Mouse (Mus musculus) stomach, postnatal 0 days (tissue): ENCODE measurements around the gene B4galt1. TPM values are rescaled to one million over a fixed set of nuclear protein-coding genes. Genes with fewer than 3 reads are reported as not detected.

ENCODE experiments used
- ATAC-seq: fragments of 200-750 bp; cut with Nextera tagmentation; 2 replicates; pipeline ENCODE4 v1.8.0; 2017; ENCODE audit not compliant: low FRiP score, low TSS enrichment
- DNase-seq: peaks from one replicate; pipeline ENCODE4 v3.0.0-alpha.2; 2016; ENCODE audit warnings: low spot score
- H3K27ac ChIP-seq: fragments of 300-500 bp; sonication (generic); replicated peaks from 2 replicates; pipeline ENCODE4 v1.5.1; 2014; ENCODE audit warnings: mild to moderate bottlenecking, control low read depth
- H3K27me3 ChIP-seq: fragments of 300-500 bp; sonication (generic); 2 replicates; pipeline ENCODE4 v1.6.1; 2014; ENCODE audit warnings: low read length; ENCODE audit not compliant: control insufficient read depth, insufficient read depth
- H3K36me3 ChIP-seq: fragments of 300-500 bp; sonication (generic); 2 replicates; pipeline ENCODE4 v1.6.1; 2014; ENCODE audit warnings: low read length, mixed read lengths; ENCODE audit not compliant: control insufficient read depth, insufficient read depth
- H3K4me1 ChIP-seq: fragments of 300-500 bp; sonication (generic); replicated peaks from 2 replicates; pipeline ENCODE4 v1.6.1; 2014; ENCODE audit warnings: antibody characterized with exemption; ENCODE audit not compliant: control insufficient read depth, insufficient read depth
- H3K4me2 ChIP-seq: fragments of 300-500 bp; sonication (generic); replicated peaks from 2 replicates; pipeline ENCODE4 v1.6.1; 2014; ENCODE audit warnings: low read depth, mild to moderate bottlenecking, control low read depth, moderate library complexity
- H3K4me3 ChIP-seq: fragments of 300-500 bp; sonication (generic); 2 replicates; pipeline ENCODE4 v1.5.1; 2014; ENCODE audit warnings: low read depth, low read length, control low read depth
- H3K9ac ChIP-seq: fragments of 300-500 bp; sonication (generic); 2 replicates; pipeline ENCODE4 v1.6.1; 2014; ENCODE audit warnings: mild to moderate bottlenecking, low read length, control low read depth, mixed read lengths
- H3K9me3 ChIP-seq: fragments of 300-500 bp; sonication (generic); 2 replicates; pipeline ENCODE4 v1.6.1; 2016; ENCODE audit warnings: low read length; ENCODE audit not compliant: control insufficient read depth
- CTCF ChIP-seq: IDR thresholded peaks from 2 replicates; pipeline ENCODE4 v1.5.1; 2016; ENCODE audit warnings: antibody characterized with exemption, low read depth, mild to moderate bottlenecking, moderate library complexity
- EP300 ChIP-seq: optimal IDR thresholded peaks from 2 replicates; pipeline ENCODE3; 2016; ENCODE audit warnings: antibody characterized with exemption
- WGBS: fragments of 180-500 bp; shearing (Covaris S2); extraction: QIAGEN DNeasy Blood & Tissue Kit; methylation state at CpG from one replicate; pipeline ENCODE4 v1.1.7; 2014; 5-methylcytosine and 5-hydroxymethylcytosine counted together
- polyA plus RNA-seq: library from polyadenylated mRNA; unstranded; fragments of >200 nt; fragmentation: Nextera tagmentation; extraction: Ambion mirVana; gene quantifications from 2 replicates; pipeline ENCODE4 v1.2.1, GENCODE M21; 2015

The B4galt1 gene
- polyA plus RNA-seq, 1 experiment from 2014 or later: 34.3 TPM

DNA sequence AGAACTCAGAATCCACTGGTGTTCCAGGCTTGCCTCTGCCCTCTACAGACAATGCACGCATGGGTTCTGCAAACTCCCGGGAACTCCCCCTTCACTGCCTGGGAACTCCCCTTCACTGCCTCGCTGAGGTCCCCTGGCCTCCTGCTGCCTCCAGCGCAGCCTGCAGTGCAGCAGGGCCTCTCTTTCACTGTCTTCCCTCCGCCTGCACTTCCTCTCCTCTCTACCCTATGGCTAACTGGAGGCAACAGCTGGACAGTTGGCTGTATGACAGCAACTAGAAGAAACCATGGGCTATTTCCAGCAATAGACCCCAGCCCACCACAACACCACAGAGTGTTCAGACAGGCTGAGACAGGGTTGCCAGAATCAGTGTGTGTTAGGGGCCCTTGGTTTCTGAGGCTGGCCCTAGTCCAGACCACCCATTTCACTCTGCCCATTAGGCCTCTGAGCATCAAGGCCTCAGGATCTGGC, 9.5 kb downstream of the B4galt1 start:
- Histone ChIP-seq H3K36me3 (no peaks in the 10 kb centered on the region), H3K27ac (peak overlapping the region; percentile 89), H3K27me3 (no peaks in the 10 kb centered on the region), H3K4me1 (peaks cover 22% of the 10 kb centered on the region), H3K9me3 (no peaks in the 10 kb centered on the region), H3K4me2 (no peak overlapping the region), H3K4me3 (no peak overlapping the region), H3K9ac (no peak overlapping the region)
- WGBS: 13% methylated on average over 5 of the region's 5 CpGs
- TF ChIP-seq CTCF (peak; percentile 38), EP300 (no peak)
- ATAC-seq (peak; percentile 48; the same call in 1 of the 2 replicates), DNase-seq (peak; percentile 48)

GRCm38 (mm10) chr4:40843726-40844125, 10.1 kb downstream of the B4galt1 start:
- WGBS: 50% methylated on average over 8 of the region's 8 CpGs
- TF ChIP-seq CTCF (no peak), EP300 (no peak)
- DNase-seq (no peak), ATAC-seq (no peak)
- Histone ChIP-seq H3K4me1 (peaks cover 22% of the 10 kb centered on the region), H3K27me3 (no peaks in the 10 kb centered on the region), H3K27ac (peak overlapping the region; percentile 89), H3K4me3 (no peak overlapping the region), H3K36me3 (no peaks in the 10 kb centered on the region), H3K9ac (no peak overlapping the region), H3K4me2 (no peak overlapping the region), H3K9me3 (no peaks in the 10 kb centered on the region)

- H3K27ac ChIP-seq: no peak overlapping the region
- ATAC-seq: no peak
- DNase-seq: no peak
These were observed 13.4 kb downstream of the B4galt1 start for GRCm38 (mm10) chr4:40840448-40840847.

DNA sequence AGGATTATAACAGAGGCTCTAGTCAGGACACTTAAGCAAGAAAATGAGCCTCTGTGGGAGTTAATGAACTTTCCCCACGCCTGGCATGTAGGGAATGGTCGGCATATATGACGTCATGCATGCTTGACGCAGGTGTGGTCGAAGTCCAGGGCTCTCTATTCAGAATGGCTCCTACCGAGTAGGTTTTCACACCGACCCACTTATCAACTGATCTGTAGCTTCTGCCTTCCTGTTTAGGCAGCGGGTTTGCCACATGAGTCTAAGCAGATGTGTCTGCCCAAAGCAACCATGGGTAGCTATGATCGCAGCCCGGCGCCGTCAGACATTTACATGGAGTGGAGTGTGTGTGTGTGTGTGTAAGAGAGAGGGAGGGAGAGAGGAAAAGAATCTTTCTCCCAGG, 14.6 kb downstream of the B4galt1 start:
- WGBS: 60% methylated on average over 12 of the region's 12 CpGs
- Histone ChIP-seq H3K4me2 (no peak overlapping the region), H3K27me3 (no peaks in the 10 kb centered on the region), H3K27ac (peak overlapping the region; percentile 40; the same call in 1 of the 2 replicates), H3K9me3 (no peaks in the 10 kb centered on the region), H3K36me3 (no peaks in the 10 kb centered on the region), H3K4me1 (peaks cover 7% of the 10 kb centered on the region), H3K4me3 (no peak overlapping the region), H3K9ac (no peak overlapping the region)
- TF ChIP-seq EP300 (no peak), CTCF (no peak)
- DNase-seq: peak; percentile 45
- peak; percentile 53 for ATAC-seq

More at GRCm38 (mm10) chr4:40840448-40840847, 13.4 kb downstream of the B4galt1 start:
- Histone ChIP-seq H3K9me3 (no peaks in the 10 kb centered on the region), H3K27me3 (no peaks in the 10 kb centered on the region), H3K36me3 (no peaks in the 10 kb centered on the region), H3K4me2 (no peak overlapping the region), H3K4me1 (peaks cover 12% of the 10 kb centered on the region), H3K4me3 (no peak overlapping the region), H3K9ac (no peak overlapping the region)
- 65% methylated on average over 2 of the region's 2 CpGs for WGBS
- TF ChIP-seq CTCF (no peak), EP300 (no peak)

DNA sequence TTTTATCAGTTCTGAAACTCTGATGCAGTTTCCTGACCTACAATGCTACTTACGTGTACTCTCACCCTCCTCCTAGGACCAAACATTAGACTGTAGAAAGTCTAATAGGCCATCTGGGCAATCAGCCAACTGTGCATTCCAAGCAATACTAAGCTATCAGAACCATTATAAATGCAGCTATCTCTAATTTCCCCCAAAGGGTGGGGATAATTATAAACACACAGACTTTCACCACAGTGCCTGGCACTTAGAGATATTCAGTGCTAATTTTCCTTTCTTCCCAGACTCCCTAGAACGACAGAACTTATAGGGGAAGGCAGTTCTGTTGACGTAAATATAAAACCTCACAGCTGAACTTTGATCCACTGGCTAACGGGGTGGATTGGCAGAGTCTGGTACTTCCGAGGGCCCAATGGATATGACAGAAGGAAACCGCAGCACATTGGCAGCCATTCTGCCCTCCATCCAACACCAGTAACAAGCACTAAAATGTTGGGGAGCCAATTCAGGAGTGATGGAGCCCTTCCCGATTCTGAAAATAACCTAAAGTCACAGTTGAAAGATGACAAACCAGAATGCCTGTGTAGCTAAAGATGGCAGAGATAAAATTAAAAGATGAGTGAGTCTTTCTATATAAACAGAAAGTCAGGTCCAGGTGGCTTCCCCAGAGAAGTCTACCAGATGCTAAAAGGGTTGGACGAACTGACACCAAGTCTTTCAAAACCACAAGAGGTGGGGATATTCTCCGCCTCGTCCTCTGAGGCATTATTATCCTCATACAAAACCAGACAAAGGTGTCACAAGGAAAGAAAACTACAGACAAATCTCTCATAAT, 16.1 kb downstream of the B4galt1 start:
- H3K4me1 ChIP-seq: no peaks in the 10 kb centered on the region
- H3K9me3 ChIP-seq: no peaks in the 10 kb centered on the region
- no peaks in the 10 kb centered on the region for H3K36me3 ChIP-seq
- no peak for TF ChIP-seq EP300
- no peak for TF ChIP-seq CTCF
- H3K4me2 ChIP-seq: no peak overlapping the region
- ATAC-seq (peak; percentile 86), DNase-seq (peak; percentile 82)
- no peak overlapping the region for H3K9ac ChIP-seq
- no peak overlapping the region for H3K4me3 ChIP-seq
- no peaks in the 10 kb centered on the region for H3K27me3 ChIP-seq
- peak overlapping the region; percentile 75 for H3K27ac ChIP-seq
- 22% methylated on average over 10 of the region's 10 CpGs for WGBS

GRCm38 (mm10) chr4:40837008-40837407, 16.8 kb downstream of the B4galt1 start:
- H3K4me3 ChIP-seq: no peak overlapping the region
- no peak overlapping the region for H3K9ac ChIP-seq
- H3K36me3 ChIP-seq: no peaks in the 10 kb centered on the region
- no peak for TF ChIP-seq CTCF
- TF ChIP-seq EP300: no peak
- 24% methylated on average over 3 of the region's 3 CpGs for WGBS
- H3K27ac ChIP-seq: peak overlapping the region; percentile 75
- DNase-seq (no peak), ATAC-seq (peak; percentile 22; the same call in 1 of the 2 replicates)
- H3K4me1 ChIP-seq: no peaks in the 10 kb centered on the region
- no peak overlapping the region for H3K4me2 ChIP-seq
- H3K9me3 ChIP-seq: no peaks in the 10 kb centered on the region
- H3K27me3 ChIP-seq: no peaks in the 10 kb centered on the region
